Mouse (Mus musculus) myocyte (in vitro differentiated cells): ENCODE measurements around the gene Glis3. TPM values are rescaled to one million over a fixed set of nuclear protein-coding genes. Genes with fewer than 3 reads are reported as not detected.

Experiments used
- H3K27me3 ChIP-seq: one replicate; pipeline ENCODE4 v1.6.1; 2011; ENCODE audit not compliant: control insufficient read depth, insufficient read depth, insufficient read length
- H3K36me3 ChIP-seq: one replicate; pipeline ENCODE4 v1.6.1; 2011; ENCODE audit not compliant: control insufficient read depth, insufficient read depth
- H3K4me2 ChIP-seq: one replicate; pipeline ENCODE4 v1.6.1; 2011; ENCODE audit warnings: low read depth, control low read depth
- H3K4me3 ChIP-seq: one replicate; pipeline ENCODE4 v1.5.1; 2011; ENCODE audit warnings: mild to moderate bottlenecking, control low read depth, moderate library complexity
- H3K79me2 ChIP-seq: one replicate; pipeline ENCODE4 v1.6.1; 2011; ENCODE audit not compliant: control insufficient read depth, insufficient read depth
- H3ac ChIP-seq: one replicate; pipeline ENCODE4 v1.6.1; 2011; ENCODE audit not compliant: control insufficient read depth, insufficient read length
- CEBPB ChIP-seq: IDR thresholded peaks from 2 replicates; pipeline ENCODE4 v1.6.1; 2011; ENCODE audit warnings: mild to moderate bottlenecking, moderate library complexity; ENCODE audit not compliant: poor library complexity, insufficient read depth, severe bottlenecking
- E2F4 ChIP-seq: IDR thresholded peaks from one replicate; pipeline ENCODE4 v1.6.1; 2011; ENCODE audit warnings: mild to moderate bottlenecking, control low read depth, moderate library complexity; ENCODE audit not compliant: insufficient read depth
- MAX ChIP-seq: IDR thresholded peaks from one replicate; pipeline ENCODE4 v1.6.1; 2011; ENCODE audit warnings: low read depth, mild to moderate bottlenecking, control low read depth
- MYOD1 ChIP-seq, 3 experiments: IDR thresholded peaks; one replicate each; pipeline ENCODE4 v1.6.1; 2011; ENCODE audit warnings: control low read depth in 2 of 3, low read depth in 2 of 3, mild to moderate bottlenecking in 2 of 3, moderate library complexity in 1 of 3; ENCODE audit not compliant: insufficient read length in 2 of 3, control insufficient read depth in 1 of 3
- MYOG ChIP-seq, 3 experiments: IDR thresholded peaks; one replicate each; pipeline ENCODE4 v1.6.1; 2011; ENCODE audit warnings: control low read depth in 2 of 3, low read depth in 2 of 3, mild to moderate bottlenecking in 2 of 3; ENCODE audit not compliant: insufficient read length in 2 of 3, control insufficient read depth in 1 of 3, insufficient read depth in 1 of 3
- POLR2A ChIP-seq: IDR thresholded peaks from one replicate; pipeline ENCODE4 v1.6.1; 2011; ENCODE audit warnings: low read depth, mild to moderate bottlenecking, control low read depth, moderate library complexity; ENCODE audit not compliant: insufficient read length
- POLR2AphosphoS2 ChIP-seq: IDR thresholded peaks from one replicate; pipeline ENCODE4 v1.6.1; 2011; ENCODE audit warnings: low read depth, control low read depth; ENCODE audit not compliant: insufficient read length
- REST ChIP-seq: IDR thresholded peaks from one replicate; pipeline ENCODE4 v1.6.1; 2011; ENCODE audit warnings: mild to moderate bottlenecking, control low read depth, moderate library complexity; ENCODE audit not compliant: insufficient read depth, insufficient read length
- SRF ChIP-seq: IDR thresholded peaks from one replicate; pipeline ENCODE4 v1.6.1; 2011; ENCODE audit warnings: low read depth; ENCODE audit not compliant: control insufficient read depth, insufficient read length
- TCF12 ChIP-seq: IDR thresholded peaks from one replicate; pipeline ENCODE4 v1.6.1; 2011; ENCODE audit warnings: mild to moderate bottlenecking, control low read depth; ENCODE audit not compliant: poor library complexity, insufficient read depth, severe bottlenecking
- TCF3 ChIP-seq: IDR thresholded peaks from one replicate; pipeline ENCODE4 v1.6.1; 2011; ENCODE audit warnings: low read depth, control low read depth; ENCODE audit not compliant: insufficient read length
- USF1 ChIP-seq: IDR thresholded peaks from one replicate; pipeline ENCODE4 v1.6.1; 2011; ENCODE audit warnings: low read depth, mild to moderate bottlenecking, control low read depth, moderate library complexity
- polyA plus RNA-seq: library from polyadenylated mRNA; unstranded; fragments of >200 nt; fragmentation: generic; extraction: Trizol; gene quantifications from one replicate; pipeline ENCODE4 v1.2.1, GENCODE M21; 2012; ENCODE audit warnings: missing spikeins

The Glis3 gene
- polyA plus RNA-seq, 1 experiment = 0.79 TPM

- no peak overlapping the region for H3ac ChIP-seq
- no peaks in the 10 kb centered on the region for H3K27me3 ChIP-seq
Measured at GRCm38 (mm10) chr19:28211630-28212029, 468.2 kb downstream of the Glis3 start.

More at GRCm38 (mm10) chr19:28211630-28212029, 468.2 kb downstream of the Glis3 start:
- TF ChIP-seq USF1 (no peak), SRF (no peak), TCF12 (no peak), POLR2AphosphoS2 (no peak), E2F4 (no peak), MYOG (IDR thresholded peaks at IDR 0.05; ENCODE audit: control insufficient read depth in 1 of 3, insufficient read depth in 1 of 3, insufficient read length in 2 of 3, low read depth in 2 of 3) (no peak), REST (no peak), MAX (no peak), CEBPB (no peak), TCF3 (no peak), MYOD1 (IDR thresholded peaks at IDR 0.05; ENCODE audit: control insufficient read depth in 1 of 3, insufficient read length in 2 of 3, low read depth in 2 of 3) (no peak), POLR2A (no peak)
- Histone ChIP-seq H3K4me2 (no peak overlapping the region), H3K79me2 (no peaks in the 10 kb centered on the region), H3K36me3 (no peaks in the 10 kb centered on the region), H3K4me3 (no peak overlapping the region)

Other genes starting within 250 kb of the Glis3 start
- not detected for gene Slc1a1, start 155.0 kb upstream of the Glis3 start, polyA plus RNA-seq